Mouse (Mus musculus) cerebellum, adult 2 months (tissue): ENCODE data around the gene Prickle3. TPM values are rescaled to one million over a fixed set of nuclear protein-coding genes. Genes with fewer than 3 reads are reported as not detected.
A peak's percentile ranks its signal among the peaks of the same experiment; 100 is the strongest.

ENCODE experiments used
- DNase-seq, 2 experiments: peaks; one replicate each; pipeline ENCODE4 v3.0.0; 2021
- H3K27ac ChIP-seq: fragments of 200-500 bp; 2 replicates; pipeline ENCODE4 v1.5.1; 2012; ENCODE audit warnings: low read length, control low read depth, inconsistent platforms; ENCODE audit not compliant: insufficient read depth
- H3K27me3 ChIP-seq: fragments of 200-500 bp; 2 replicates; pipeline ENCODE4 v1.6.1; 2012; ENCODE audit warnings: inconsistent platforms, mild to moderate bottlenecking, low read length, moderate library complexity; ENCODE audit not compliant: control insufficient read depth, insufficient read depth
- H3K4me1 ChIP-seq: fragments of 200-500 bp; 2 replicates; pipeline ENCODE4 v1.6.1; 2011; ENCODE audit warnings: low read length; ENCODE audit not compliant: control insufficient read depth, insufficient read depth
- H3K4me3 ChIP-seq: fragments of 200-500 bp; replicated peaks from 2 replicates; pipeline ENCODE3; 2011; ENCODE audit warnings: mild to moderate bottlenecking, low read depth, low read length, control low read depth; ENCODE audit not compliant: insufficient read depth
- CTCF ChIP-seq: fragments of 200-500 bp; IDR thresholded peaks from 2 replicates; pipeline ENCODE4 v1.5.1; 2011; ENCODE audit warnings: low read depth, mild to moderate bottlenecking, control low read depth, low read length, moderate library complexity, borderline replicate concordance; ENCODE audit not compliant: insufficient read depth
- POLR2A ChIP-seq: fragments of 200-500 bp; IDR thresholded peaks from 2 replicates; pipeline ENCODE4 v1.6.1; 2011; ENCODE audit warnings: low read length, control low read depth, borderline replicate concordance; ENCODE audit not compliant: insufficient read depth
- WGBS: fragments of 180-500 bp; shearing (Covaris S2); methylation state at CpG from one replicate; pipeline ENCODE4 v1.1.7; 2018; 5-methylcytosine and 5-hydroxymethylcytosine counted together
- polyA plus RNA-seq: library from polyadenylated mRNA; depleted of rRNA; stranded (reverse); fragments of >200 nt; gene quantifications from 2 replicates; pipeline ENCODE4 v1.2.3, GENCODE M21; 2012

Gene Prickle3
- polyA plus RNA-seq, 1 experiment, result 1.7 TPM

GRCm38 (mm10) chrX:7662936-7663335 lies 5.9 kb downstream of the Prickle3 start:
- TF ChIP-seq POLR2A (no peak), CTCF (no peak)
- 92% methylated on average over 3 of the region's 3 CpGs for WGBS

GRCm38 (mm10) chrX:7664791-7665190 lies 7.7 kb downstream of the Prickle3 start:
- 22% methylated on average over 11 of the region's 11 CpGs for WGBS

More at GRCm38 (mm10) chrX:7662936-7663335, 5.9 kb downstream of the Prickle3 start:
- H3K27ac ChIP-seq, result no peak overlapping the region
- H3K4me1 ChIP-seq, result peaks cover 8% of the 10 kb centered on the region
- DNase-seq, result no peak
- H3K27me3 ChIP-seq, result no peaks in the 10 kb centered on the region
- no peak overlapping the region for H3K4me3 ChIP-seq

GRCm38 (mm10) chrX:7665739-7666502 lies 8.9 kb downstream of the Prickle3 start:
- 0 out of 2 replicates have a peak overlapping the region, but pooled peaks have one; percentile 23 for H3K27ac ChIP-seq
- peaks cover 8% of the 10 kb centered on the region for H3K4me1 ChIP-seq
- H3K27me3 ChIP-seq, result no peaks in the 10 kb centered on the region
- DNase-seq, result no peak
- 66% methylated on average over 21 of the region's 21 CpGs for WGBS
- TF ChIP-seq CTCF (no peak), POLR2A (no peak)
- no peak overlapping the region for H3K4me3 ChIP-seq

More at GRCm38 (mm10) chrX:7664791-7665190, 7.7 kb downstream of the Prickle3 start:
- TF ChIP-seq POLR2A, result no peak
- no peaks in the 10 kb centered on the region for H3K27me3 ChIP-seq
- H3K27ac ChIP-seq, result peak overlapping the region; percentile 23
- peaks cover 8% of the 10 kb centered on the region for H3K4me1 ChIP-seq
- peak; percentile 69 to 87 for DNase-seq
- H3K4me3 ChIP-seq, result no peak overlapping the region

- no peaks in the 10 kb centered on the region for H3K27me3 ChIP-seq
- no peak overlapping the region; the same call in 1 of the 2 replicates for H3K27ac ChIP-seq
- H3K4me3 ChIP-seq, result peak overlapping the region; percentile 58
- peak in 1 of 2 experiments; percentile 56 for DNase-seq
- WGBS, result 27% methylated on average over 19 of the region's 19 CpGs
- peaks cover 7% of the 10 kb centered on the region for H3K4me1 ChIP-seq
- TF ChIP-seq POLR2A (no peak), CTCF (no peak)
Measured at GRCm38 (mm10) chrX:7670390-7670881, 13.4 kb downstream of the Prickle3 start.

- peak within 1 kb of the TSS; percentile 58 for H3K4me3 ChIP-seq
- no peaks in the 10 kb centered on the region for H3K27me3 ChIP-seq
- TF ChIP-seq CTCF (no peak), POLR2A (no peak)
- DNase-seq, result peak in 1 of 2 experiments; percentile 23
- WGBS, result 14% methylated on average over 36 of the region's 36 CpGs
- peaks cover 3% of the 10 kb centered on the region for H3K4me1 ChIP-seq
- H3K27ac ChIP-seq, result no peak within 1 kb of the TSS; the same call in none of the 2 replicates
Measured at GRCm38 (mm10) chrX:7670921-7671623, 14.0 kb downstream of the Prickle3 start, which contains the start of gene Plp2. TSS of gene Plp2 (minus strand) at chrX:7671390.

- peaks cover 3% of the 10 kb centered on the region; the same call in 1 of the 2 replicates for H3K4me1 ChIP-seq
- TF ChIP-seq CTCF, result no peak
- WGBS, result 78% methylated on average over 6 of the region's 6 CpGs
- no peak for DNase-seq
- no peaks in the 10 kb centered on the region for H3K27me3 ChIP-seq
- no peak overlapping the region for H3K4me3 ChIP-seq
- no peak overlapping the region for H3K27ac ChIP-seq
Measured at GRCm38 (mm10) chrX:7672739-7673138, 15.7 kb downstream of the Prickle3 start.

- WGBS, result 76% methylated on average over 12 of the region's 12 CpGs
- Histone ChIP-seq H3K27me3 (no peaks in the 10 kb centered on the region), H3K4me1 (peaks cover 3% of the 10 kb centered on the region; the same call in 1 of the 2 replicates), H3K4me3 (no peak overlapping the region), H3K27ac (no peak overlapping the region)
- no peak for TF ChIP-seq CTCF
- TF ChIP-seq POLR2A, result no peak
- no peak for DNase-seq
Measured at GRCm38 (mm10) chrX:7673578-7674281, 16.7 kb downstream of the Prickle3 start.
